Mouse (Mus musculus) E14TG2a.4 (cell line): Measurements from ENCODE around the gene Tmod2.

ENCODE experiments used
- CTCF ChIP-seq: conservative IDR thresholded peaks from 2 replicates; pipeline ENCODE4 v1.5.1; 2014; ENCODE audit warnings: low read length
- NANOG ChIP-seq: IDR thresholded peaks from 2 replicates; pipeline ENCODE4 v1.6.1; 2014; ENCODE audit warnings: borderline replicate concordance, low read length, mixed read lengths

- no peak for TF ChIP-seq CTCF
- TF ChIP-seq NANOG, result no peak
Observed at GRCm38 (mm10) chr9:75610571-75611493, at the start of gene Tmod2.
